ENCODE assay signal across 8 mouse cellular contexts in the genomic region with DNA sequence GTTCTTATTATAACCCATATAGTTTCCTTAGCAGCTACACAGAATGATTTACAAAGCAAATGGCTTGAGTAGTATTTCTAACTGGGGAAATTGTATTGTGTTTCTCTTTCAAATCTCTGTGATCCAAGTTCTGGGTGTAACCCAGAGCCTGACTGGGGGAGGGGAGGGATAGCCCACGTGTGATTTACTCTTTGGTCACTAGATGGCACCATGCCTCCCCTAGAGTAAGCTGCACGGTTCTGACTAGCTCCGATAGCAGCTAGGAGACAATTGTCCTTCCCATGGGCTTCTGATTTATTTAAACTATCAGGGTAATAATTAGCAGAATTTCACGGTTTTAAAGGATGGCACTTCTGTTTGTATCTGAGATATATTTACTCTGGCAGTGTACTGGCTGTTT.
DNase-seq lines count a peak whose midpoint lies in the region; ATAC-seq lines count a peak whose summit lies in the region.

No protein-coding gene starts in this region.

- H3K27me3 ChIP-seq in heart, embryonic 11.5 days (ENCODE audit: control insufficient read depth, insufficient read depth, low read length), result no peaks in the 10 kb centered on the region
- H3K27me3 ChIP-seq in midbrain, embryonic 11.5 days (ENCODE audit: control insufficient read depth, insufficient read depth, low read length), result no peaks in the 10 kb centered on the region

- no peaks in the 10 kb centered on the region for H3K36me3 ChIP-seq in heart, embryonic 11.5 days (ENCODE audit: control insufficient read depth, insufficient read depth, low read length)
- H3K36me3 ChIP-seq in midbrain, embryonic 11.5 days (ENCODE audit: control insufficient read depth, insufficient read depth, low read length), result no peaks in the 10 kb centered on the region

- H3K4me2 ChIP-seq in heart, embryonic 11.5 days, result no peak overlapping the region
- H3K4me2 ChIP-seq in midbrain, embryonic 11.5 days, result no peak overlapping the region

- no peak overlapping the region for H3K9ac ChIP-seq in heart, embryonic 11.5 days (ENCODE audit: low read depth, low read length)
- H3K9ac ChIP-seq in midbrain, embryonic 11.5 days (ENCODE audit: low read length), result no peak overlapping the region

- 3% methylated on average over 4 of the region's 4 CpGs for WGBS in heart, embryonic 11.5 days (ENCODE audit: insufficient replicate concordance)
- WGBS in midbrain, embryonic 11.5 days, result 1% methylated on average over 4 of the region's 4 CpGs

- no peaks in the 10 kb centered on the region for H3K9me3 ChIP-seq in heart, embryonic 11.5 days (replicated peaks; ENCODE audit: control insufficient read depth, low read length)
- H3K9me3 ChIP-seq in midbrain, embryonic 11.5 days (ENCODE audit: control insufficient read depth, low read length), result no peaks in the 10 kb centered on the region

- peak; percentile 71 to 81 for DNase-seq in heart, adult 18-20 months
- DNase-seq in embryo, embryonic 10 days (ENCODE audit: low spot score), result peak; percentile 86
- DNase-seq in gastrocnemius, postnatal 14 days, result peak; percentile 69
- peak; percentile 69 for DNase-seq in kidney, adult 11 months
- DNase-seq in left cerebral cortex, postnatal 25 days (ENCODE audit: low spot score in 2 of 2), result peak; percentile 76 to 91
- DNase-seq in midbrain, embryonic 11.5 days (ENCODE audit: low spot score, missing footprints), result peak; percentile 94
- peak; percentile 69 for DNase-seq in right cerebral cortex, postnatal 4 days

- ATAC-seq in heart, embryonic 11.5 days (replicated peaks; ENCODE audit: insufficient number of reproducible peaks, low FRiP score, low TSS enrichment), result no peak; the same call in 1 of the 2 replicates
- peak; percentile 95 for ATAC-seq in midbrain, embryonic 11.5 days (ENCODE audit: low FRiP score)

- intact Hi-C loops in gastrocnemius, postnatal 14 days (cut with DNase I; ENCODE audit: low total_unique reads), result loop anchor here (10.0 kb wide), 2 partner anchors 109 to 201 kb away; no protein-coding TSS in a partner anchor
- intact Hi-C loops in left cerebral cortex, postnatal 25 days (cut with DNase I), result loop anchor here (2.0 to 5.0 kb wide), 4 partner anchors 115 to 264 kb away; no protein-coding TSS in a partner anchor

- H3K27ac ChIP-seq in heart, embryonic 11.5 days (ENCODE audit: low read depth, low read length), result no peak overlapping the region
- no peak overlapping the region for H3K27ac ChIP-seq in midbrain, embryonic 11.5 days (ENCODE audit: low read depth, low read length)

- no peaks in the 10 kb centered on the region for H3K4me1 ChIP-seq in heart, embryonic 11.5 days (ENCODE audit: control insufficient read depth, insufficient read depth, low read length)
- no peaks in the 10 kb centered on the region for H3K4me1 ChIP-seq in midbrain, embryonic 11.5 days (ENCODE audit: control insufficient read depth, insufficient read depth, low read length)

- no peak overlapping the region for H3K4me3 ChIP-seq in heart, embryonic 11.5 days (ENCODE audit: low read depth, low read length)
- no peak overlapping the region for H3K4me3 ChIP-seq in midbrain, embryonic 11.5 days (ENCODE audit: low read depth, low read length)
